Mouse (Mus musculus): ENCODE measurements around the gene Olfr807. TPM values are rescaled to one million over a fixed set of nuclear protein-coding genes. Genes with fewer than 3 reads are reported as not detected.

Olfr807 gene
- not detected in 2 replicates for polyA plus RNA-seq (2021; fragmentation: Nextera tagmentation)
- long read RNA-seq, experiment 1, result 0 reads
- long read RNA-seq, experiment 2, result 0 reads

DNA sequence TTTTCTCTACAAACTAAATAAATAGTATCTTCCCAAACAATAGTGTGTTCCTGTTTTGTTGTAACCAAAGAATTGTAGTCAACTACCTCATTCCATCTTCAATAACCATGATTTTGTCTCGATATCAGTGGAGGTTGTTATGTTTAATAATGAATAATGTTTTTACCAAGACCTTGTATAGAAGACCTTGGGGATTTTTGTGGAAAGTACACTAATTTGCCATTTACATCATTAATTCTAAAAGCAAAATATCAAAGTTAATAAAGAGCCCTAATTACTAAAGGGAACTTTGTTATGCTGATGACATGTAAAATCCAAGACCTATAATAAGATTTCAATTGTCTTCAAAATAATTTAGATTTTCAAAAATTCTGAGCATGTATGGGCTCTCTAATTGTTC, at the start of gene Olfr807:
Gene Olfr807, minus strand, starts transcription at position 101 of the 400 bp plus-strand sequence.

DNA sequence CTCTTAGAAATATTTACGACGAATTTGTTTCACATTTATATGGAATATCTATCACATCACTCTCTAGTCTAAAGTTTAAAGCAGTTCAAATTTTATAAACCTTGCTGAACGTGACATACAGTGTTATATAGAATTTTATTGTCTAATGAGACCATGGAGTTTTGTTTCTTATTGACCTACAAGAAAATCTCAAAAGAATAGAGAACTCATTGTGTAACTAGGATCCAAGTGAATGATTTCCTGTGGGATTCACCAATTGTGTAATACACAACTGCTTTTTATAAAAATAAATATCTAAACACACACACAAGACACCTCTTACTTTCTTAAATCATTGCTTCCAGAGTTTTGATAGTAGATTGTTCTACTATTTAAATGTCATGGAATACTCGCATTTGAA, 46.7 kb upstream of the Olfr807 start, which contains the start of gene Olfr811:
Gene Olfr811, minus strand, starts transcription at position 101 of the 400 bp plus-strand sequence.

GRCm38 (mm10) chr10:129794817-129795216, 37.2 kb upstream of the Olfr807 start, which contains the start of gene Olfr810:
Gene Olfr810 (minus strand): TSS chr10:129794917.

GRCm38 (mm10) chr10:129774338-129774737, 16.7 kb upstream of the Olfr807 start, which contains the start of gene Olfr809:
Gene Olfr809 (plus strand): TSS chr10:129774638.

DNA sequence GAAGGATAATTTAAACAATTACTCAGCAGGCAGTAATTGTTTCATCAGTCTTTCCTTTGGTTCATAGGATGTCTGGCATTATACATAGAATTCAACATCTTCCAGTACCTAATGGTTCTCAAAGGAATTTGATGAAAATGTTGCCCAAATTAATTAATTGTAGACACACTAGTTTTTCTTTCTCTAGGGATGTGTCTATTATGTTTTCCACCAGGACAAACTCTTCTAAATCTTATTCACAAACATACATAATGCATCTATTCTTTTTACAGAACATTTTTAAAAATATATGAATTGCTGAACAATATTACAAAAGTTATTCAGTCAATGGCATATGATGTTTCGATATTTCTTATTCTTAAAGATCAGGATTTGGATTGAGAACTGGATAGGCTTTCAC, 7.6 kb upstream of the Olfr807 start, which contains the start of gene Olfr808:
Gene Olfr808, plus strand, starts transcription at position 301 of the 400 bp plus-strand sequence.

DNA sequence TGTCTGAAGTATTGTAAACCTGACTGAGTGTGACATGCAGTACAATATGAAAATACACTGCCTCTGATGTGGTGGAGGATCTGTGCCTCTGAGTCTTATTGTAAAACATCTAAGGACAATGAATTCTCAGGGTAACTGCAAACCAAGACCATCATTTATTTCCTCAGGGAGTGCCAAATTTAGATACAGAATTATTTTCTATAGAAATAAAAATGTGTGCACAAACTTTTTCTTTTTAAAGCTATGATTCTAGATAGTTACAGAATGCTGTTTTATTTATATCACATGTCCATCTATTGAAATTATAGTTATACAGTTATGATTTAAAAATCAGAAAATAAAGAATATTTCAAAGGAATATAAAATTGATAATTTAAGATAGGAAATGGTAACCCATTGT, 15.8 kb downstream of the Olfr807 start, which contains the start of gene Olfr806:
Gene Olfr806, minus strand, starts transcription at position 101 of the 400 bp plus-strand sequence.

GRCm38 (mm10) chr10:129729275-129729674, 28.3 kb downstream of the Olfr807 start, which contains the start of gene Olfr805:
Gene Olfr805 (minus strand): TSS chr10:129729375.

Small RNA genes within 50 kb of the gene (microRNA-seq; reads per million reads assigned to microRNA genes)
- not detected for gene Gm24485

Other genes with a start within 250 kb of the Olfr807 start
- not detected in 2 replicates for gene Olfr791, start 236.0 kb downstream of the Olfr807 start, polyA plus RNA-seq (2021; fragmentation: Nextera tagmentation)
- not detected in 2 replicates for gene Olfr792, start 218.6 kb downstream of the Olfr807 start, polyA plus RNA-seq (2021; fragmentation: Nextera tagmentation)
- not detected in 2 replicates for gene Olfr794, start 190.1 kb downstream of the Olfr807 start, polyA plus RNA-seq (2021; fragmentation: Nextera tagmentation)
- not detected in 2 replicates for gene Olfr796, start 145.2 kb downstream of the Olfr807 start, polyA plus RNA-seq (2021; fragmentation: Nextera tagmentation)
- gene Olfr798, start 129.9 kb downstream of the Olfr807 start, polyA plus RNA-seq (2021; fragmentation: Nextera tagmentation), result not detected in 2 replicates
- gene Olfr799, start 120.3 kb downstream of the Olfr807 start, polyA plus RNA-seq (2021; fragmentation: Nextera tagmentation), result not detected in 2 replicates
- not detected in 2 replicates for gene Olfr800, start 100.1 kb downstream of the Olfr807 start, polyA plus RNA-seq (2021; fragmentation: Nextera tagmentation)
- gene Olfr801, start 83.9 kb downstream of the Olfr807 start, polyA plus RNA-seq (2021; fragmentation: Nextera tagmentation), result not detected in 2 replicates
- gene Olfr802, start 69.6 kb downstream of the Olfr807 start, polyA plus RNA-seq (2021; fragmentation: Nextera tagmentation), result 0.03 TPM in 1 of 2 replicates, not detected in the other
- gene Olfr803, start 63.5 kb downstream of the Olfr807 start, polyA plus RNA-seq (2021; fragmentation: Nextera tagmentation), result not detected in 2 replicates
- not detected in 2 replicates for gene Olfr804, start 54.6 kb downstream of the Olfr807 start, polyA plus RNA-seq (2021; fragmentation: Nextera tagmentation)
- gene Olfr805, start 28.4 kb downstream of the Olfr807 start, polyA plus RNA-seq (2021; fragmentation: Nextera tagmentation), result not detected in 2 replicates
- gene Olfr806, start 15.9 kb downstream of the Olfr807 start, polyA plus RNA-seq (2021; fragmentation: Nextera tagmentation), result not detected in 2 replicates
- not detected in 2 replicates for gene Olfr808, start 7.7 kb upstream of the Olfr807 start, polyA plus RNA-seq (2021; fragmentation: Nextera tagmentation)
- not detected in 2 replicates for gene Olfr809, start 16.8 kb upstream of the Olfr807 start, polyA plus RNA-seq (2021; fragmentation: Nextera tagmentation)
- not detected in 2 replicates for gene Olfr810, start 37.1 kb upstream of the Olfr807 start, polyA plus RNA-seq (2021; fragmentation: Nextera tagmentation)
- gene Olfr811, start 46.6 kb upstream of the Olfr807 start, polyA plus RNA-seq (2021; fragmentation: Nextera tagmentation), result not detected in 2 replicates
- gene Olfr812, start 88.3 kb upstream of the Olfr807 start, polyA plus RNA-seq (2021; fragmentation: Nextera tagmentation), result not detected in 2 replicates
- not detected in 2 replicates for gene Olfr813, start 97.6 kb upstream of the Olfr807 start, polyA plus RNA-seq (2021; fragmentation: Nextera tagmentation)
- gene Olfr814, start 122.1 kb upstream of the Olfr807 start, polyA plus RNA-seq (2021; fragmentation: Nextera tagmentation), result not detected in 2 replicates
- not detected in 2 replicates for gene Olfr815, start 148.1 kb upstream of the Olfr807 start, polyA plus RNA-seq (2021; fragmentation: Nextera tagmentation)
- not detected in 2 replicates for gene Olfr816, start 157.8 kb upstream of the Olfr807 start, polyA plus RNA-seq (2021; fragmentation: Nextera tagmentation)
- not detected in 2 replicates for gene Olfr818, start 191.3 kb upstream of the Olfr807 start, polyA plus RNA-seq (2021; fragmentation: Nextera tagmentation)
- not detected in 2 replicates for gene Olfr819, start 209.5 kb upstream of the Olfr807 start, polyA plus RNA-seq (2021; fragmentation: Nextera tagmentation)
- not detected in 2 replicates for gene Olfr247, start 218.3 kb upstream of the Olfr807 start, polyA plus RNA-seq (2021; fragmentation: Nextera tagmentation)
- not detected in 2 replicates for gene Gm10310, start 227.3 kb upstream of the Olfr807 start, polyA plus RNA-seq (2021; fragmentation: Nextera tagmentation)